Mouse (Mus musculus): ENCODE data around the gene Phkb. TPM values are rescaled to one million over a fixed set of nuclear protein-coding genes. Genes with fewer than 3 reads are reported as not detected.

Phkb gene
- total RNA-seq, 2 experiments from 2014 or later: 33.4 to 38.0 TPM

DNA sequence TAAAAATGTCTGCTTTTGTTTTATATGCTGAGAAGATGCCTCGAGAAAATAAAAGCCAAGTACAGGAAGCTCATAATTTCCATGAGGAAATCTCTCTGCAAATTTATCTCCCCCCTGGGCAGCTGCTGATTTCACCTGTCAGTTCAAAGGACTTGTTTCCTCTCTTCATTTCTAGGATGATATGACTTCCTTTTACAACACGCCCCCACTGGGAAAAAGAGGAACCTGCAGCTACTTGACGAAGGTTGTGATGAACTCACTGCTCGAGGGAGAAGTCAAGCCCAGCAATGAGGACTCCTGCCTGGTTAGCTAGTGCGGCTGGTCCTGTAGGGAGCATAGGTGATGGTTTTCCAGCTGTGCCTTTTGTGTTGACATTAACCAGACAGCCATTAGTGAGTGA is 218.4 kb downstream of the Phkb start:
- no peak for DNase-seq (ENCODE audit: low spot score in 2 of 2)
- intact Hi-C loops (cut with DNase I): no loop called here

DNA sequence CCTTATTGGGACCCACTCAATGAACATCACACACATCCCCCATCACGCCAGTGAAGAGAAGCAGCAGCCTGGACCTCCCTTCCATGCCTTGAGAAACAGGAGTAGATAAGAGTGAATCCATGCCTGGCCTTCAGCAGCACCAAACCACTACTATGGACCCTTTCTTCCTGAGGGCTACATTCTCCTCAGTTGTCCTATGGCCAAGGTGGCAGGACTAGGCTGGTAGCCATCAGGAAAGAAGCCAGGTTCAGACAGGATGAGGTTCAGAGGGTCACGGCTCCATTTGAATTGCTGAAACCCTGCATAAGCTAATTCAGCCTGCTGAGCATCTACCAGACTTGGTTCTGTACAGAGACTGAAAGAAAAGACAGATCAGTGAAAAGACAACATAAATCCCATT is 222.7 kb downstream of the Phkb start:
- peak in 1 of 2 experiments; percentile 8 for DNase-seq (ENCODE audit: low spot score in 2 of 2)
- intact Hi-C loops (cut with DNase I): no loop called here

DNA sequence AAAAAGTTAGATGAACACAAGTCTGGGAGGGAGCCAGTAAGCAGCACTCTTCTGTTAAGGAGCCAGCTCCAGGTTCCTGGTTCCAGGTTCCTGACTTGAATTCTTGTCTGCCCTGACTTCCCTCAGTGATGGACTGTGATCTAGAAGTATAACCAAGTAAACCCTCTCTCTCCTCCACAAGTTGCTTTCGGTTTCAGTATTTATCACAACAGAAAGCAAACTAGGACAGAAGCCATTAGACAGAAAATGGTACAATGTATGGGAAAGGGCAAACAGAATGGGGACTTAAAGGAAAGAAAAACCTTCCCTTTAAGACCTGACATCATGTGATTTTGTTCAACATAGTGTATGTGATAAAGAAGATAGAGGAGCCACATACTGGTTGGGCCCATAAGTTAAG is 238.7 kb downstream of the Phkb start:
- DNase-seq (ENCODE audit: low spot score in 2 of 2): no peak
- intact Hi-C loops (cut with DNase I): loop anchor here (5.0 kb wide), 1 partner anchor 78 kb away; no protein-coding TSS in a partner anchor

DNA sequence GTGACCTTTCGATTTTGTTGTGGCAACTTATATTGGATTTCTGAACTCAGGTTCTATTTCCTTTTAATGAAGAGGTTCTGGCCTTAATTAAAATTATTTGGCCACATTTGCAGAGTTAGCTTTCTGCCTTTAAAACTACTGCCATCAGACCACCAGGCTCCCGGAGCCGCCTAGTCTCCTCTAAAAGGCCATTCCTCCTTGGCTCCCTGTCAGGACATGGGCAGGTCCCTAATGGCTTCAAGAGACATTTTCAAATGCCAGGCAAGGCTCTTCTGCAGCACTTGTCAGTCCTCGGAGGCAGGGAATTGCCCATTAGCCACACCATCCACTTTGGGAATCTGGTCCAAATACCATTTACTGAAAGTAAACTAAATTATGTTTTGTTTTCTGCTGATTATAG is 242.6 kb downstream of the Phkb start:
- no peak for DNase-seq (ENCODE audit: low spot score in 2 of 2)
- intact Hi-C loops (cut with DNase I): no loop called here

DNA sequence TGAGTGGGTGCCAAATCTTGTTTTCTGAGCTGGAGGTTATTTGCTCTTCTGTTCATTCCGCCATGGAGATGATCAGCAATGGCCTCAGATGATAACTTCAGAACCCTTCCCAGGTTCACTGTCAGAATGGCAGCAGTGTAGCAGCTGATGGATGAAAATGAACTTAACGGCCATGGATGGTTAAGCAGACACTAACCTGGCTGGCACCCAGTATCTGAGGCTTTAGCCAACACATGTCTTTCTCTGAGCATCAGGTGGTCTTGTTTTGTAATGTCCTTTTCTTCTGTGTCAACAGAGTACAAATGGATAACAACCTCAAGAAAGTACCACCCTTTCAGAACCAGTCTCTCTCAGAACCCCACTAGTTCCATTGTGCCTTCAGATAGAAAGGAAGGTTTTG is 246.0 kb downstream of the Phkb start:
- DNase-seq (ENCODE audit: low spot score in 2 of 2): no peak
- intact Hi-C loops (cut with DNase I): no loop called here

DNA sequence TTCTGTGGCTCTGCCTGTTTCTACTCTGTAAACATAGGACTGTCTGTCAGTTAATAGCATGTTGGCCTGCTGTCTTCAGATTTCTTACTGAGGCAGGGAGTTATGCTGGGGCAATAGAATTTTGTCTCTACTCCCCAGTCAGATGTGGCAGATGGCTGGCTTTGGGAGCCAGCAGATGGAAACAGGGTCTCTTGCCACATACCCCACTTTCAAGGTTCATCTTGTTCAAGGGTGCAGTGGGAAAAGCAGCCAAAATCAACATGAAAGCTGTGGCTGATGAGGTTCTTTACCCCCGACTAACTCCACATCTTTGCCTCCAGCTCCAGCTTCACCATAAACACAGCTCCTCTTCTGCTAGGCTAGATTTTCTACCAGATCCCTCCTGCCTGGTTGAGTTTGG is 246.7 kb downstream of the Phkb start:
- intact Hi-C loops (cut with DNase I): no loop called here
- no peak for DNase-seq (ENCODE audit: low spot score in 2 of 2)

DNA sequence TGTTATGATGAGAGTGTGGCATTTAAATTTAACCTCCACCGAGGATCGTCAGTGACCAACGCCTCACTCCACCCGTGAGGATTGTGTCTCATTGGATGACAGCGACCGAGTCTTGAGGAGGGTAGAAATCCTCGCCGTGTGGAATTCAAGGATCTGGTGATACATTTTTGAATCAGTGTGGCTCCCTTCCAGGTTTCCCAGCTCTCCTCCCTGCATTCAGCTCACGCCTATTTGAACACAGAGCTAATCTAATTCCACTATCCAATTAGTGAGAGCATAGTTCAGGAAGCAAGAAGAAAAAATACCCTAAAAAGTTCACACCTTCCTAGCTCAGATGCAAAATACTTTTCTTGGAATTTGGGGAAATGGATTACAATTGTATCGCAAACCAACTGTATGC is 249.9 kb downstream of the Phkb start:
- intact Hi-C loops (cut with DNase I): no loop called here
- no peak for DNase-seq (ENCODE audit: low spot score in 2 of 2)

Other genes with a start within 250 kb of the Phkb start
- 10 to 100 TPM; 75.6 to 75.8 TPM for gene Neto2, start 140.0 kb upstream of the Phkb start, total RNA-seq (2021)
- 100 to 1,000 TPM; 177 to 183 TPM for gene Itfg1, start within 50 bp of the Phkb start, total RNA-seq (2021)

Data from left cerebral cortex, postnatal 25 days (tissue).